Mouse (Mus musculus) lung, postnatal 0 days (tissue): ENCODE results near the gene Cyth1.

Source experiments
- CTCF ChIP-seq: IDR thresholded peaks from 2 replicates; pipeline ENCODE4 v1.5.1; 2016; ENCODE audit warnings: antibody characterized with exemption, mild to moderate bottlenecking
- EP300 ChIP-seq: IDR thresholded peaks from 2 replicates; pipeline ENCODE4 v1.6.1; 2016; ENCODE audit warnings: antibody characterized with exemption, mild to moderate bottlenecking, control low read depth

DNA sequence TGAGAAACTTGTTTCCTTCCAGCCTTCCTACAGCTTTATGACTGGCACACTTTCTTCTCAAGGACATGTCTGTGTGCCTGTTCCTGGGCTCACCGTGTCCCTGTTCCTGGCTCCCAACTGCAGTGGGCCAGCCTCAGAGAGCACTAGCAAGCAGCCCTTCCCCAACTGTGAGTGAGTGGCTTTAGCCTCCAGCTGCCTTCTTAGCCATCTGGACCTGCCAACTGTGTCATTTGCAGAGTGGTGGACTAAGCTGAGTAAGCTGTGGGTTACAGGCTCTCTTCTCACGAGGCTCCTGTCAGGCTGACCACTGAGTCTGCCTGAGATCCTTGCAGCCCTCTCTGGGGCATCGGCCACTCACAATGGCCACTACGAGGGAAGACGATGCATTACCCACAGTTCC lies 75.6 kb downstream of the Cyth1 start:
- no peak for TF ChIP-seq CTCF
- no peak for TF ChIP-seq EP300
